Mouse (Mus musculus) T-helper 2 cell (primary cell): Measurements from ENCODE around the gene Upk1a.

Experiments
- in situ Hi-C: fragments of 300-600 bp; cut with MboI, MseI; formaldehyde crosslinking; loops from one replicate; pipeline ENCODE4 v1.15.1; 2025; ENCODE audit warnings: high pct_unique_total_duplicates

The Upk1a gene

DNA sequence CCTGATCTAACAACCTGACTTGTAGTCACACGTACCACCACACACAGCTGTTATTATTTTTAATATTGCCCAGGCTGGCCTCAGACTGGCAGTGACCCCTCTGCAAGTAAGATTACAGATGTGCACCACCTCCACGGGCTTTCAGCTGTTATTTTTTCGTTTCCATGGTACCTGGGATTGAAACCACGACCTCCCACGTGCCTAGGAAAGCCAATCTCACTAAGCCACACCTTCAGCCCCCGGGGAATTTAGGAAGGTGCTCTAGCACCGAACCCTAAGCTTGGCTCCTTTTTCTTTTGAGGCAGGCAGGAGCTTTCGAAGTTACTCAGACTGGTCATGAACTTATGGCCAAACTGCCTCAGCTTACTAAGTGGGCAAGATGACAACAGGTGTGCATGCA lies 8.2 kb downstream of the Upk1a start:
- in situ Hi-C loops: no loop called here

DNA sequence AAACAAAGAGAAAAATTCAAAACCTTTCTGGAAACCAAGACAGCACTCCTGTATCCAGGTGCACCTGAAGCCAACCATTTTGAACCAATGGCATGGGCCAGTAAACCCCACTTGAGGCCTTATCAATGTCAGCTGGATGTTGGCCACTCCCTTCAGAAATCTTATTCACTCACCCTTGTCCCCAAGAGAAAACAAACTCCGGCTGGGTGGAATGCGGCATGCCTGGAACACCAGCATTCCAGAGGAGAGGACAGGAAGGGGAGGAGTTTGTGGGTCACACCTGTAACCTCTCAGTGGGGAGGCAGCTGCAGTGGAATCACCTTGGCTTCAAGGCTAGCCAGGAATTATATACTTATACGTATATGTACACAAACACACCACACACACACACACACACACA lies 10.1 kb downstream of the Upk1a start:
- in situ Hi-C loops: no loop called here

DNA sequence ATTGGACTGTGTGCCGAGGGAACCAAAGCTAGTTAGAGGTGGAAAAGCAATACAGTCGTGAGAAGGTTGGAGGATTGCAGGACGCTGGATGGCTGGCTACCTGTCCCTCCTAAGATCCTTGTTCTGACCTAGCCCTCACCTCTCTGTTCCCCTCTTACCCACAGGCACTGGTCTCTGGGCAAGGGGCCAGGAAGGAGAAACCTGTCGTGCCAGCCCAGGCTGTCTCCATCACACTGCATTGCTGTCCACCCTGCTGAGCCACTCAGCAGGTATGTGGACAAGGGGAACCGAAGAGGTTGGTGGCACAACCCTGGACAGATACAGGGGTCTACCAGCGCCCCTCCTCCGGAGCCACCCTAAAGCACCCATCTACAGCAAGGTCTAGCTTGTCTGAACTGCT lies 12.0 kb downstream of the Upk1a start:
- in situ Hi-C loops: no loop called here

DNA sequence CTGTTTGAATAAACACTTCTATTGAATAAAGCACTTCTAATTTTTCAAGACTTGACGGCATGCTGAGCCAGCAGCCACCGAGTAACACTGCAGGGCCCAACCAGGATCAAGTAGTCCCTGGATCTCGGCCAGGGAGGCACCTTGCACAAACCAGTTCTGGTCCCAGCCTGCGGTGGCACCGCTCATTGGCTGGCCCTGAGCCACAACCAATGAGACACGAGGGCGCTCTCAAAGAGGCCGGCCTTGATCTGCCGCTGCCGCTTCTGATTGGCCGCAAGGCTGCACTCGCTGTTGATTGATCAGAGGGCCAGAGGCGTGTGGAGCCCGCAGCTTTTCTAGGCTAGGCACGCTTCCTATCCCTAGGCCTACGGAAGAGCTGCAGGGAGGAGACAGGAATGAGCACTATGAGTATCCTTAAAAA lies 12.7 kb downstream of the Upk1a start:
- in situ Hi-C loops: no loop called here

DNA sequence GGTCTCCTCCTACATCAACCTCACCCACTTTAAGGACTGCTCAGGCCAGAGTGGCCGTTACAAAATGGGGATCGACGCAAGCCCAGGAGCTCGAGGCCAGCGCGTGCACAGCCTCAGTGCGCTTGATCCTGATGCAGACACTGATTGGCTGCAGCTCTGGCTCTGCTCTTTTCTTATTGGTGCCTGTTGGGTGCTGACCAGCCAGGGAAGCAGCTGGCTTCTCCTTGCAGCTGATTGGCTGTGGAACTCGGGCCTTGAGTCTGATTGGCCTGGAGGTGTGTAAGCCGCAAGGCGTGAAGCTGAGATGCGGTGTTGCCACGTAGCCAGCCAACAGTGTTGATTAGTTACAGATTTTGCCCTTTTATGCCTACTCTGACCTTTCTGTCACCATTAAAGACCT lies 13.9 kb downstream of the Upk1a start, which contains the start of gene Zbtb32:
Gene Zbtb32, minus strand, starts transcription at position 124 of the 400 bp plus-strand sequence.
- in situ Hi-C loops: no loop called here

DNA sequence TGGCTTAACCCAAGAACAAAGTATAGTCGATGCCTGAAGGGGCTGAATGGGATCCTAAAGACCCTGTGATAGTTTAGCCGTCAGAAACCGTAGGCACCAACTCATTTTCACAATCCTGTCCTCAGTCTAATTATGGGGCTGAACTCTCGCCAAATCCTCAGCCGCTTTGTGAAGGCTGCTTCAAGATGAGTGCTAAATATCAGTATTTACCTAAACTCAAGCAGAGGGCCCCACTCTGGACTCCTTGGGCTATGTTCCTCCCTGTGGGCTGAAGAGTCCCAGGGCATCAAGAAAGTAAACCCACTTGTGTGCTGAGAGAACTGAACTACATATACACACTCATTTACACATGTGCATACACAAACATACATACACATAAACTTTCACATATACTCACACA lies 15.8 kb downstream of the Upk1a start:
- in situ Hi-C loops: no loop called here

DNA sequence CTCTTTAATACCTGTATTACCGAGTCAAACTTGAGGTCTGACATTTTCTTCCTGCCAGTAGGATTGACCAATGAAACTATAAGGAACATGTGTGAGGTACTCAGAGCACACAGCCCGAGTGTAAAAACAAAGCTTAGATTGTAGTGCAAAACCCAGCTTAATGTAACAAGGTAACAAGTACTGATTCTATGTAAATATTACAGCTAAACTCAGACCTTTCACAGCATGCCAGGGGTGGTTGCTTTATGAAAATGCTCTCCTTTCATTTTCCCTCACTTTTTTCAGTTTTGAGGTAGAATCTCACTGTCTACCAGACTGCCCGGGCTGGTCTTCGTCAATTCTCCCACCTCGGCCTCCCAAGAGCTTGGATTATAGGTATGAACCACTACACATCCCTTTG lies 16.6 kb downstream of the Upk1a start:
- in situ Hi-C loops: no loop called here

DNA sequence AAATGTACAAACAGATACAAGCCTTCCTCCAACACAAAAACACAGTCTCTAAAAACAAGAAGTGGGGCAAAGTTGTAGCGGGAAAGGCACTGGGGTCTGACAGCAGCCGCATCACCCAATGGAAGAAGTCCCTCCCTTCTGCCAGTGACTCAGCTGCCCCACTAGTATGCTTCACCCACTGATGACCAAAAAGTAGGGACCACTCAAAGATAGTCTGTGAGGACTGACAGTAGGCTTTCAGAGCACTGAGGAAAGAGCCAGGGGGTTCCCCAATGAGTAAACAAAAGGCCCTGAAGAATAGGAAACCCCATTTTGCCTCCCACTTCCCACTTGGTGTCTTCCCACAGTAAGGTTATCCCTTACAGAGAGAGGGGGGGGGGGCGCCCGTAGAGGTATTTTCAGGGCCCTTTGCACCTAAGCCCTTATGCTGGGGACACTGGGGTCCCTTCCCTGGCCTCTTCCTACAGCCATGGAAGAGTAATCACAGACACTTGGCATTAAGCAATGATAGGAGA lies 18.1 kb downstream of the Upk1a start:
- in situ Hi-C loops: no loop called here

DNA sequence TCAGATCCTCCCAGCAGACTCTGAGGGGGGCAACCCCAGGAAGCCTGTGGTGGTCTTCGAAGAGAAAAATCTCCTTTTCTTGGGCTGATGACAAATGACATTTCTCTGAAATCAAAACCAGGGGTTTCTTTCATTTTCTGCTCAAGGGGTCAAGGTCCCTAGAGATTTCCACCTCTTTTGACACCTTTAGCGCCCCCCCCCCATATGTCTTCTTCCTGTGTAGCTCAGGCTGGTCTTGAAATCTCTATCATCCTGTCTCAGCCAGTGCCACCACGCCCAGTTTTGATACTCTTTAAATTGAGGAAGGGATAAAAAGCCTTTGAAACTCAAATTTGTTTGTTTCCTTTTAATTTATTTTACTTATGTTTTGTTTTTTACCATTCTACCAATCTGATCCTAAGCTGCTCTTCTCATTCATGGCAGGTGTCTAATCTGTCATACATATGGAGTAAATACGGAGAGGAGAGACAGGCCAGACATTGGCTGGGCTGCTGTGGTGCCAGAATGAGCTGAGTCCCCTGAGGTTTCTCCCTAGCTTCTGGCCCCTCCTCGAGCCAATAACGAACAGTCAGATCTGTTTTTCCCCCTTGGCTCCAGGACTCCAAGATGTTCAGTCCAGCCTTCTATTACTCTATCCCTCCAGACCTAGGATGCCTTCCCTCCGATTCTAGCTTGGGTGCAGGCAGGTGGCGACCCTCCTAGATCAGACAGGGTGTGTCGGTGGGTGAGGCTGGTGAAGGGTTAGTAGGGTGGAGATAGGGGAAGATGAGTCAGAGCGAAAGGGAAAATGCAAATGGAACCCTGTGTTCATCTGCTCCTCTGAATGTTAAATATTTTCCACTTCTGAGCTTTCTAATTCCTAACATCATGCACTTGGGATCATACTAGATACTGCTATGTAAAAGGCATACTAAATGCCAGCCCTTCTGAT lies 18.8 kb downstream of the Upk1a start:
- in situ Hi-C loops: no loop called here

DNA sequence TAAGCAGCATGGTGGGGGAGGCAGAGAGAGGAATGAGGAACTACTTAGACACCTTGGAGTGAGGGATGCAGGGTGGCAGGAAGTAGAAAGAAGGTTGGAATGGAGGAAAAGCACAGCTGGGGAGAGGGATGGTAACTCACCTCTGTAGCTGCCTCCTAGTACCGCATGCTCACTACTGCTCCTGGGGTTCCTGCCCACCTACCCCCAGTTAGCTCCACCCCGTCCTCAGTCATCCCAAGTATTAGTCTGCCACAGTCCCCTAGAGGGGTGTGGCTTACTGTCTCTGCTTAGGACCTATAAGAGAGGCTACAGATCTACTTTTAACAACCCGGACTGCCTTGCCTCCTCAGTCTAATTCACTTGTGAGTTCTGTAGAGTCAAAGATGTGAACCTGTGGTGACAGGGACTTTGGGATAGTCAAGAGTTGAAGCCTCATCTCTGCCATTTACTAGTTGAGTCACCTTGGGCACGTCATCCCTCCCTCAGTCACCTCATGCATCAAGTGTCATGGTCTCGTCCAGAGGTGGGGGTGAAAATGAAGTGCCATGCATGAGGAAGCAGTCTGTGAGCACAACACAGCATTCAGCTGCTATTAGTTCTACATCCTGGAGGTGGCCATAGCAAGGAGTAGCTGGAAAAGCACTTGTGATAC lies 19.7 kb downstream of the Upk1a start:
- in situ Hi-C loops: no loop called here

DNA sequence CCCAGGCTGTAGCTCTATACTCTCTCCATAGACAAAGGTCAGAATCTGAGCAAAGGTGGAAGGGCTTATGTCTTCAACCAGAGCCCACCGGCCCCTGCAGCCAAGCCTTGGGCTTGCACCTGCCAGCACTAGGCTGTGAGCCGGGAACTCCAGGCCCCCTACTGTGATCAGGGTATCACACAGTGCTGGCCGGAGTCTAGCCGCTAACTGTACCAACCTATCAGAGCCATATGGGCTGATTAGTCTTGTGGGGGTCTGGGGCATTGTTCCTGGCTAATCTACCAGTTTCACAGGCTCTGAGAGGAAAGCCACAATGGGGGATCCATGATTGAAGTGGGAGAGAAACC lies 21.1 kb downstream of the Upk1a start:
- in situ Hi-C loops: no loop called here

DNA sequence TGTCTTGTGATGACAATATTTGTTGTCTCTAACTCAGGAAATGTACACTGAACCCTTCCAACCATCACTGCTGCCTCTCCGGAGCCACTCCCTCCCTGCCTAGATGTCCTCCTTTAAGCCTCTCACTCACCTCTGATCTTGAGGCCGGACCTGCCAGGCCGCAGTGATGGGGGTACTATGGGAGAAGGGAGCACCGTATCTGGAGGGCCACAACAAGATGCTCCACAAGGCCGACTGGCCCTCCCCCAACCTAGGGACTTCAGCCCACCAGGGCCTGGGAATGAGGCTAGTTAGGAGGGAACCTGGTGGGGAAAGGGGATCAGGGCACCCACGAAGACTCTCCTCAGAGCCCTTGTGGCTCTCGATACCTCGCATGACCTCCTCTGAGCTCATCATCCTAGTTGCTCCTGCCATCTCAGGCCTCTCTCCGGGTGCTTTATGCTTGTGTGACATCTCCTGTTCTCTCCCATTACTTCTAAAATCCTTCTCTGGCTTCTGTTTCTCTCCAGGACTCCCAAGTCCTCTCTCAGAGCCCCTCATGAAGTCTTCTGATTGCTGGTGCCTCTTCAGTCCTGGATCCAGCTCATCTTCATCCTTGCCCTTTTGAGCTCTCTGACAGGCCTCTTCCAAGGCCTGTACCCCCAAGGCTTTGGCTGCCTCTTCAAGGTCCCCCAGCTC lies 21.6 kb downstream of the Upk1a start:
- in situ Hi-C loops: no loop called here

DNA sequence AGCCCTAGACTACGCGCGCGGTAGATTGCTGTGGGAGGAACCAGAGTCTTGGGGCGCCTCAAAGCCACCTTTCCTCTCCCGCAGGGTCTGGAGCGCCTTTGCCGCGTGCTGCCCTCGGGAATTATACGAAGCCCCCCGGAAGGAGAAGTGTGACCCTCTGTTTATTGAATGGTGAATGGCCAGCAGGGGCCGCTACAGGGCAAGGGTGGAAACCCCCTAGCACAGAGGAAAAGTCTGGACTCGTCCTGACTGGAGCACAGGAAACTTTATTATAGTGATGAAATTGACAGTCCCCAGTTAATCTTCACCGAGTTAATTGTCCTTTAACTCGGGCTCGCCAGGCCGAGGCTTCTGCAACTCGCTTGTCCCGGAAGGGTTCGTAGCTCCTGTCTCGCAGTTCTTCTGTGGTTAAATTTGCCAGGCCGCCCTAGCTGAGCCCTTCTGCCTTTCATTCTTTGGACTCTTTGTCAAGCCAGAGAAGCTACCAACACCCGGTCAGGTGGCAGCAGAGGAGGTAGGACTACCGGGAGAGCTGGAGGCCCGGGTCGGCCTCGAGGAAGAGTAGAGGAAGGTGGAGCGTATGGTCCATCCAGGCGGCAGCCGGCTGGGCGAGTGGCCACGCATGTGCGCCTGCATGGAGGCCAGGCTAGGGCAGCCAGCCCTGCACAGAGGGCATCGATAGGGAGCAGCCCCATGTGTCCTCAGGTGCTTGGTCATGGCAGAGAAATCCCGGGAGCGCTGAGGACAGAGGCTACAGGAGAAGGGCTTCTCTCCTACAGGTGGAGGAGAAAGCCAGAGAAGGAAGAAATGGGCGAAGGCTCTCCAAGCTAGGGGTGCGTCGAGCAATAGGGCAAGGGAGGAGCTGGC lies 23.0 kb downstream of the Upk1a start:
- in situ Hi-C loops: no loop called here

DNA sequence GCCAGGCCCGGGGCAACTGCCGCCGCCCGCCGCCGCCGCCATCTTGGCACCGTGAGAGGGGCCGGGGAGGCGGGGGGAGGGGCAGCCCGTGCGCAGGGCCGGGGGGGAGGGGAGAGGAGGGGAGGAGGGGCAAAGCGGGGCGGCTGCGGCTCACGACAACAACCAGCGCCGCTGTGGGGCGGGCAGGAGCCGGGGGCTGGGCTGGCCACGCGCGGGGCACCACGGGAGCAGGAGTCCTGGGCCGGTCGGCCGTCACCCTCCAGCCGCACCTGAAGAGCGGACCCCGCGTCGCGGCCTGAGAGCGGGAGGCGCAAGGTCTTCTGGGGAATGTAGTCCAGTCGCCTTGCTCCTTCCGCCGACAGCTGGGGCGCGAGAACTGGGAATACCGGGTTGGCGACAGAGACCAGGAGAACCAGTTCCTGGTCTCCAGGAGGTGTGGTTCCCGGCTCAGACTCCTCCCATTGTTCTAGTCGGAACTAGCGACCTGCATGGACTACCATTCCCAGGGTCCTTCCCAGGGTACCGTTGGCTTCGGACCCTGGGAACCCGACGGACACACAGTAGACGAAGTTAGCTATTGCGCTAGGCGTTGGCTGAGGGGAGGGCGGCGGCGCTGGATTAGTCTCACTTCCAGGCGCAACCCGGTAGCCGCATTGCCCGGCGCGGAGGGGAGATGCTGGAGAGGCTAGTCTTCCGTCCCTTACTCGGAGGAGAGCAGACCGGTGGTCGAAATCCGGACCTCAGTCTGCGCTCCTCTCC lies 23.8 kb downstream of the Upk1a start, which contains the start of gene Kmt2b:
Gene Kmt2b, minus strand, starts transcription at position 51 of the 759 bp plus-strand sequence.
- in situ Hi-C loops: no loop called here

DNA sequence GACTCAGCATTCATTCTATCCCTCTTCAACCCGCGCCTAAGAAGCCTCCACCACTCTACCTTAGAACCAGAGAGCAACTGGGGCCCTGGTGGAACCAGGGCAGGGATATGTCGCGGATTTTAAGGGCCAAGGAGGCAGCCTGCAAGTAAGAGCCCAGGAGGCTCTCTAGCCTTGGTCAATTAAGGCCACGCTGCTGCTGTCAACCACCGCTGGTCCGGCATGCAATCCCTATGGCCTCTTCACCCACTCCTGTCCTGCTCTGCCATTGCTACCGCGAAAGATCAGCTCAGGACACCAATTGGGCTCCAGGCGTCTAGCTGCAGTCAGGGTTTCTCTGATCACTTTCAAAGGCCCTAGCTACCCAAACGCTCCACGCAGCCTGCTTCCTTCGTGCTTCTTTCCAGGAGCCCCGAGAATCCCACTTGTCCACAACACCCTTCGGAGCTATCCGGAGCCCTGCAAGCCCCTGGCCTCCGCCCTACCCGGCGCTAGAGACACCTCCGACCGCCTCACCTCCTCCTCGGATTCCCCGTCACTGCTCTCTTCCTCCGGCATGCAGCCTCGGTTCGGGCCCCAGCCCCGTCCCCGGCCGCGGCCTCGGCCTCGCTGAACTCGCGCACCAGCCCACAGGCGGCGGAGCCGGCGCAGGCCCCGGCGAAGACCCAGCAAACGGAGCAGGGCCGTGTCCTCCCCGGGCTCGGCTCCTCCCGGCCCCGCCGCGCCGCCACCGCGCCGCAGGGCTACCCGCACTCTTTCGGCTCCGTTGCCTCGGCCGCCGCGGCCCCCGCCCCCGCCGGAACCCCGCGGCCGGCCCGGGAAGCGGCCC lies 24.6 kb downstream of the Upk1a start:
- in situ Hi-C loops: no loop called here

DNA sequence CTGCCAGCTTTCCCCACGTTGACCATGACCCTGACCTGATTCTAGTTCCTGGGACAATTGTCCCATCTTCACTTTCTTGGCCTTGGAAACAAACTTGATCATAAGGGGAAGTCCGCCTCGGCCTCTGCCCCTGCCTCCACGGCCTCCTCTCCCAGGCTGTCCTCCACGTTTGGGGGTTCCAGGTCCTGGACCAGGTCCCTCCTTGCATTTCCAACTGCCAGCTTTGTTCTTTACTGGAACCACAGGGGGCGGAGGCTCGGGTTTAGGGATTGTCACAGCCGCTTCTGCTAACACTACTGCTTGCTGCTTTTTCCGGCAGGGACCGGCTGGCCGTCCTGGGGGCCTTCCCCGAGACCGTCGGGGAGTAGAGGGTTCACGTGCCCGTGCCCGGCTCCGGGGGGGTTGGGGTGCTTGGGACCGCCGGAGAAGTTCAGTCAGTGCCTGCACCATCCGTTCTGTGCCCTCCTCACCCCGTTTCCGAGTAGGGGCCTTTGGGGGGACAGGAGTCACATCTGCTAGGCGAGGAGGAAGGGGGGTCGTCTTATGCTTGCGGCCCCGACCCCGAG lies 26.1 kb downstream of the Upk1a start:
- in situ Hi-C loops: no loop called here

DNA sequence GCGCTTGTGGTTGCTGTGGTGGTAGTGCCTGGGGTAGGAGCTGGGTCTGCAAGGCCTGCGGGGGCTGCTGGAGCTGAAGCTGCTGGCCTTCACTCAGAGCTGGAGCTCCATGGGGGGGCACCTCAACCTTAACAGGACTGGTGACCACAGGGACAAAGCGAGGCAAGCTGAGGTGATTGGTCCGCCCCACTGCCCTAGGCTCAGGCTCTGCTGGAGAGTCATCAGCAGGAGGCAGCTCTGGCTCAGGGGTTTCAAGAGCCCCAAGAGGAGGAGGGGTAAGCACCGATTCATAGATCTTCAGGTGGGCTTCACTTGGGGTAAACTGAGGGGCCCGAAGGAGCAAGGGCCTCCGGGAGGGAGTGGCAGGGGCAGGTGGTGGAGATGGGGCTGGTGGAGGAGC lies 27.5 kb downstream of the Upk1a start:
- in situ Hi-C loops: no loop called here

DNA sequence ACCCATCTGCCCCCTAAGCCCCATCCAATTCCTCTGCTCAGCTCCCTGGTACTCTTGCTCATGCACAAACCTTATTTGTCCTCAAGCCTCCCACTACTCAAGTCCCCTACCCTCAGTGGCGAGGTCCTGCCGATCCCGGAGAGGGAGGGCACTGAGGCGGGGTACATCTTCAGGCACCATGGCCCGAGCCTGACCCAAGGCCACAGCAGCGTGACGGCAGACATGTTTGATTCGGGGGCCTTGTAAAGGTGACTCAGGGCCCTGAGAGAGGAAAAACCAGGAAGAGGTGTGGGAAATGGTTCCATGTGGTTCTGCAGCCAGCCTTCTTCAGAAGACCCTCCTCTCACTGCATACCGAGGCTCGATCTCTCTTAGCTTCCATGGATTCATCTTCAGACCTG lies 28.3 kb downstream of the Upk1a start:
- in situ Hi-C loops: loop anchor here (5.0 kb wide), 1 partner anchor 33 kb away; no protein-coding TSS in a partner anchor

DNA sequence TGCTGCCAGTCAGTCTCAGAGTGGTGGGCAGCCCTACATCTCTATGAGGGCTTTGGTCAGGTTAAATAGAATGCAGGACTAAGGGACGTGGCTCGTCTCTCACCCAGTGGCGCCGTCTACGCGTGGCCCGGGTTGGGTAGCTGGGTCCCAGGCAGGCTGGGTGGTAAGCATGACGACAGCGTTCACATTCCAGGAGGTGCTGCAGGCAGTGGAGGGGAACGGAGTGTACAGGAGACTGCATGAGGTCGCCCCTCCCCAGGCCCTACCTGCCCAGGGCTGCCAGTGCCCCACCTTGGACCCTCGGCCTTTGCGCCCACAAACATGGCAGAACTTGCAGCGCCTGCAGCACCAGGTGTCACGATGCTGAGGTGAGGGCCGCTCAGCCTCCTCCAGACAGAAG lies 31.1 kb downstream of the Upk1a start:
- in situ Hi-C loops: loop anchor here (5.0 kb wide), 1 partner anchor 36 kb away; no protein-coding TSS in a partner anchor
